Mouse (Mus musculus): ENCODE measurements around the gene Agtr1a. TPM values are rescaled to one million over a fixed set of nuclear protein-coding genes. Genes with fewer than 3 reads are reported as not detected.
A peak's percentile ranks its signal among the peaks of the same experiment; 100 is the strongest.

Agtr1a gene
- total and polyA plus RNA-seq, 2 experiments, result 45.2 to 86.5 TPM

GRCm38 (mm10) chr13:30378868-30379267 lies 42.6 kb downstream of the Agtr1a start:
- 78% methylated on average over 5 of the region's 5 CpGs for WGBS
- H3K36me3 ChIP-seq (ENCODE audit: control insufficient read depth, insufficient read depth, low read length), result peaks cover 3% of the 10 kb centered on the region; the same call in 1 of the 2 replicates
- H3K27ac ChIP-seq (replicated peaks; ENCODE audit: insufficient read depth, low read depth, low read length), result no peak overlapping the region
- no peak overlapping the region for H3K9ac ChIP-seq (ENCODE audit: low read depth, low read length)
- TF ChIP-seq CTCF (IDR thresholded peaks at IDR 0.05; ENCODE audit: low read depth, low read length), result no peak
- TF ChIP-seq POLR2A (IDR thresholded peaks at IDR 0.05; ENCODE audit: extremely low read depth, insufficient read depth, low read length), result no peak
- no peak overlapping the region for H3K4me3 ChIP-seq (ENCODE audit: insufficient read depth, low read depth, low read length)
- H3K4me1 ChIP-seq (ENCODE audit: control insufficient read depth, insufficient read depth, low read length), result no peaks in the 10 kb centered on the region
- no peaks in the 10 kb centered on the region for H3K27me3 ChIP-seq (ENCODE audit: control insufficient read depth, insufficient read depth, low read length)
- DNase-seq (ENCODE audit: extremely low read depth, low read depth, low spot score), result no peak
- no peaks in the 10 kb centered on the region for H3K79me2 ChIP-seq (ENCODE audit: control insufficient read depth, insufficient read depth, low read length)

DNA sequence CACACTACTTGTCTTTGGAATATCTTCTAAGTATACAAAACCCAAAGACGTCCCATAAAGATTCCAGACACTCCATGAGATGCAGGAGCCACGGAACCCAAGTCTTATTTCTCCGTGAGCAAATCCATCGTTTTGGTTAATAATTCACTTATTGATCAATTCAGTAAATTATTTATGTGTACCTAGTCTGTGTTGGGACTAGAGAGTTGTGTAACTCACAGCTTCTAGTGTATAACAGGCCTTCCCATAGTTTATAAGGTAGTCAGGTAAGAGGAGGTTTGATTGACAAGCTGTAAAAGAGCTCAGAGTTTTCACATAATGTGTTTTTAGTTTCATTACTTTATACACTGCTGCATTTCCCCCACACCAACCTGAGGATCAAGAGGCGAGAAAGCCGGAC lies 48.9 kb downstream of the Agtr1a start:
- no peaks in the 10 kb centered on the region for H3K79me2 ChIP-seq (ENCODE audit: control insufficient read depth, insufficient read depth, low read length)
- TF ChIP-seq POLR2A (IDR thresholded peaks at IDR 0.05; ENCODE audit: extremely low read depth, insufficient read depth, low read length) (no peak), CTCF (IDR thresholded peaks at IDR 0.05; ENCODE audit: low read depth, low read length) (no peak)
- no peak overlapping the region for H3K9ac ChIP-seq (ENCODE audit: low read depth, low read length)
- WGBS, result 26% methylated on average over 6 of the region's 6 CpGs
- H3K36me3 ChIP-seq (ENCODE audit: control insufficient read depth, insufficient read depth, low read length), result peaks cover 3% of the 10 kb centered on the region; the same call in 1 of the 2 replicates
- H3K4me3 ChIP-seq (ENCODE audit: insufficient read depth, low read depth, low read length), result no peak overlapping the region; the same call in 1 of the 2 replicates
- peaks cover 10% of the 10 kb centered on the region for H3K4me1 ChIP-seq (ENCODE audit: control insufficient read depth, insufficient read depth, low read length)
- H3K27me3 ChIP-seq (ENCODE audit: control insufficient read depth, insufficient read depth, low read length), result no peaks in the 10 kb centered on the region
- DNase-seq (ENCODE audit: extremely low read depth, low read depth, low spot score), result peak; percentile 91
- peak overlapping the region; percentile 68 for H3K27ac ChIP-seq (replicated peaks; ENCODE audit: insufficient read depth, low read depth, low read length)

- H3K27ac ChIP-seq (replicated peaks; ENCODE audit: insufficient read depth, low read depth, low read length), result no peak overlapping the region
- H3K36me3 ChIP-seq (ENCODE audit: control insufficient read depth, insufficient read depth, low read length), result no peaks in the 10 kb centered on the region
- H3K4me3 ChIP-seq (ENCODE audit: insufficient read depth, low read depth, low read length), result no peak overlapping the region
- no peaks in the 10 kb centered on the region for H3K27me3 ChIP-seq (ENCODE audit: control insufficient read depth, insufficient read depth, low read length)
- no peak overlapping the region for H3K9ac ChIP-seq (ENCODE audit: low read depth, low read length)
- H3K79me2 ChIP-seq (ENCODE audit: control insufficient read depth, insufficient read depth, low read length), result no peaks in the 10 kb centered on the region
- no peak for DNase-seq (ENCODE audit: extremely low read depth, low read depth, low spot score)
- no peaks in the 10 kb centered on the region for H3K4me1 ChIP-seq (ENCODE audit: control insufficient read depth, insufficient read depth, low read length)
- TF ChIP-seq CTCF (IDR thresholded peaks at IDR 0.05; ENCODE audit: low read depth, low read length), result no peak
- TF ChIP-seq POLR2A (IDR thresholded peaks at IDR 0.05; ENCODE audit: extremely low read depth, insufficient read depth, low read length), result no peak
Observed at GRCm38 (mm10) chr13:30394123-30394522, 57.9 kb downstream of the Agtr1a start.

GRCm38 (mm10) chr13:30396431-30396830 lies 60.2 kb downstream of the Agtr1a start:
- Histone ChIP-seq H3K27ac (replicated peaks; ENCODE audit: insufficient read depth, low read depth, low read length) (no peak overlapping the region), H3K36me3 (ENCODE audit: control insufficient read depth, insufficient read depth, low read length) (no peaks in the 10 kb centered on the region), H3K79me2 (ENCODE audit: control insufficient read depth, insufficient read depth, low read length) (no peaks in the 10 kb centered on the region), H3K27me3 (ENCODE audit: control insufficient read depth, insufficient read depth, low read length) (no peaks in the 10 kb centered on the region), H3K4me1 (ENCODE audit: control insufficient read depth, insufficient read depth, low read length) (no peaks in the 10 kb centered on the region), H3K9ac (ENCODE audit: low read depth, low read length) (no peak overlapping the region), H3K4me3 (ENCODE audit: insufficient read depth, low read depth, low read length) (no peak overlapping the region)
- 87% methylated on average over 3 of the region's 3 CpGs for WGBS
- no peak for DNase-seq (ENCODE audit: extremely low read depth, low read depth, low spot score)
- no peak for TF ChIP-seq POLR2A (IDR thresholded peaks at IDR 0.05; ENCODE audit: extremely low read depth, insufficient read depth, low read length)
- no peak for TF ChIP-seq CTCF (IDR thresholded peaks at IDR 0.05; ENCODE audit: low read depth, low read length)

- WGBS, result 96% methylated on average over 3 of the region's 3 CpGs
- no peak for TF ChIP-seq POLR2A (IDR thresholded peaks at IDR 0.05; ENCODE audit: extremely low read depth, insufficient read depth, low read length)
- no peak for TF ChIP-seq CTCF (IDR thresholded peaks at IDR 0.05; ENCODE audit: low read depth, low read length)
- H3K27ac ChIP-seq (replicated peaks; ENCODE audit: insufficient read depth, low read depth, low read length), result no peak overlapping the region
Observed at GRCm38 (mm10) chr13:30398852-30399251, 62.6 kb downstream of the Agtr1a start.

DNA sequence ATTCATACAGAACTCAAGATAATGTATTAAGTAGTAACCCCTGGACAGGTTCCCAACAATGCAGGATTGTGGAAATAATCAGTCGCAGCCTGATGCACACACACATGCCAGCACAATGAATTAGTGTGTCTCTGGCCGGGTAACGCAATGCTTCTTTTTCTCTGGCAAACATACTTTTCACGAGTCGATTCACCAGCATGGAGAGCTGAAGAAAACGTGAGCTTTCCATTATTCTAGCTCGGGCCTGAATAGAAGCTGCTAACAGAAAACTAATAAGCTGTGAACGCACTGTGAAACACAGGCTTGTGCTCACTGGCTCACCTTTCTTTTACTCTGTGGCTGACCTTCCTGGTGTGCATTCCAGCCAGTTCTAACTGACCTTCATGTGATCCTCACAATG lies 64.4 kb downstream of the Agtr1a start:
- no peak overlapping the region for H3K27ac ChIP-seq (replicated peaks; ENCODE audit: insufficient read depth, low read depth, low read length)
- H3K27me3 ChIP-seq (ENCODE audit: control insufficient read depth, insufficient read depth, low read length), result no peaks in the 10 kb centered on the region
- no peak for TF ChIP-seq POLR2A (IDR thresholded peaks at IDR 0.05; ENCODE audit: extremely low read depth, insufficient read depth, low read length)
- TF ChIP-seq CTCF (IDR thresholded peaks at IDR 0.05; ENCODE audit: low read depth, low read length), result no peak
- H3K9ac ChIP-seq (ENCODE audit: low read depth, low read length), result no peak overlapping the region
- H3K4me1 ChIP-seq (ENCODE audit: control insufficient read depth, insufficient read depth, low read length), result no peaks in the 10 kb centered on the region
- H3K36me3 ChIP-seq (ENCODE audit: control insufficient read depth, insufficient read depth, low read length), result no peaks in the 10 kb centered on the region
- H3K4me3 ChIP-seq (ENCODE audit: insufficient read depth, low read depth, low read length), result no peak overlapping the region
- no peak for DNase-seq (ENCODE audit: extremely low read depth, low read depth, low spot score)
- WGBS, result 88% methylated on average over 8 of the region's 8 CpGs
- H3K79me2 ChIP-seq (ENCODE audit: control insufficient read depth, insufficient read depth, low read length), result no peaks in the 10 kb centered on the region

More at GRCm38 (mm10) chr13:30398852-30399251, 62.6 kb downstream of the Agtr1a start:
- no peak overlapping the region for H3K9ac ChIP-seq (ENCODE audit: low read depth, low read length)
- no peaks in the 10 kb centered on the region for H3K79me2 ChIP-seq (ENCODE audit: control insufficient read depth, insufficient read depth, low read length)
- H3K36me3 ChIP-seq (ENCODE audit: control insufficient read depth, insufficient read depth, low read length), result no peaks in the 10 kb centered on the region
- no peaks in the 10 kb centered on the region for H3K27me3 ChIP-seq (ENCODE audit: control insufficient read depth, insufficient read depth, low read length)
- no peak overlapping the region for H3K4me3 ChIP-seq (ENCODE audit: insufficient read depth, low read depth, low read length)
- no peak for DNase-seq (ENCODE audit: extremely low read depth, low read depth, low spot score)
- H3K4me1 ChIP-seq (ENCODE audit: control insufficient read depth, insufficient read depth, low read length), result no peaks in the 10 kb centered on the region
